Mouse (Mus musculus) A20 (cell line): Measurements from ENCODE around the gene Gtf2ird1.

Experiments used
- DNase-seq: peaks from one replicate; pipeline ENCODE4 v3.0.0-alpha.2; 2011; ENCODE audit warnings: low read depth, low spot score

Gtf2ird1 gene

DNA sequence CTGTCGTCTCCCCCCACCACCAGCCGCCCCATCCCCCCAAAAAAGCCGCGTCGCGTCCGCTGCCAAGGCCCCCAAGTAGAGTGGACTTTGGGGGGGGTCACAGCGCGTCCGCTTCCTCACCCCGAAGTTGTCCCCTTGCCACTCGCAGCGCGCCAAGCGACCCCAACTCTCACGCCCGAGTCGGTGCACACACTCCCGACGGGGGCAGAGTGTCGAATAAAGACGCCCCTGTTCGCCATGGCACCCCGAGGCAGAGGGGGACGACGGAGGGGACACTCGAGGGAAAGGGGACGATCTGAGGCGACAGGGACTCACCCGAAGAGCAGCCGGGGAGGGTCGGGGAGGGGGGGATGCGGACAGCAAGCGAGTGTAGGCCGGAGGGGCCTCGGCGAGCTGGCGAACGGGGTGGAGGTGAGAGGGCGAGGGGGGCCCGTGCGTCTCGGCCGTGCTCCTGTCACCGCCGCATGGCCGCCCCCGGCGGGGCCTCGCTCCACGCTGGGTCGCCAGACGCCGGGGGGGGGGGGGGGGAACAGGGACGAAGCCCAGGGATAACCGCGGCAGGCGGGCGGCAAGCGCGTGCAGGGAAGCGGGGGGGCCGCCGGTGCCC, 142.3 kb downstream of the Gtf2ird1 start:
- DNase-seq, result peak; percentile 86

GRCm38 (mm10) chr5:134313451-134314067, 143.0 kb downstream of the Gtf2ird1 start:
- DNase-seq, result peak; percentile 97

GRCm38 (mm10) chr5:134312691-134313450, 143.6 kb downstream of the Gtf2ird1 start:
- DNase-seq, result no peak

- no peak for DNase-seq
Observed at GRCm38 (mm10) chr5:134311894-134312411, 144.6 kb downstream of the Gtf2ird1 start.

GRCm38 (mm10) chr5:134310201-134310600, 146.3 kb downstream of the Gtf2ird1 start:
- no peak for DNase-seq

- DNase-seq, result no peak
Observed at GRCm38 (mm10) chr5:134309345-134309744, 147.2 kb downstream of the Gtf2ird1 start.
